Mouse (Mus musculus): Measurements from ENCODE around the gene Csk.
A peak's percentile ranks its signal among the peaks of the same experiment; 100 is the strongest.

Csk gene

DNA sequence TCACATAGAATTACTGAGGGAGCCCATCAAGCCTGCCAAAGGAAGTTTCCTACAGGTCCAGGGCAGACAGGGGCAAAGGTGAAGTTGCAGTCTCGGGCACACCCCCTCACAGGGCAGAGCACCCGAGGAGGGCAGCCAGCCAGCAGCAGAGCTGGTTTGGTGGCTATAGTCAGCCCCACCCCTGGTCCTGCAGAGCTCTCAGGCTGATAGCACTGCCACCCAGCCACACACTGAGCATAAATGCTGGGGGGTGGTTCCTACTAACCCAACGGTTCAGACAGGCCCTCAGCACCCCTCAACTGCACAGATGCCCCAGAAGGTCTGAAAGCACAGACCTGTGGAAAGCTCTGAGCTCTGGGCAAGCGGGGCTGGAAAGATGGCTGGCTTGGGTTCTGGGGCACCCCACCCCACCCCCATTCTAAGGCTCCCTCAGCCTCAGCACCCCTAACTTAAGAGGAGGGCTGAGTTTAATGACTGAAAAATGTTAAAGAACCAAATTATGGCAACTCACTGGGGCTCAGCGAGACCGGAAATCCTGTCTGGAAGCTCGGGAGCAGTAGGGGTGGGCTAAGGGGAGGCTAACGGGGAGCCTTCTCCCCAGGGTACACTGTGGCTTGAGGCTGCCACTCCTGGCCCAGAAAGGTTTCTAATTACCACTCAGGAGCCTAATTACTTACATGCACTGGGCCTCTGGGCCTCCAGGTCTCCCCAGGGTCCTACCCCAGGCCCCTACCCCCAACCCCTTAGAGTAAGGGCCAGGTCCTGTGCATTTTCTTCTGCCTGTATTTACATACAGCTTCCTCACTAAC, 14.6 kb downstream of the Csk start:
- DNase-seq (ENCODE audit: low read depth, low spot score) = no peak

DNA sequence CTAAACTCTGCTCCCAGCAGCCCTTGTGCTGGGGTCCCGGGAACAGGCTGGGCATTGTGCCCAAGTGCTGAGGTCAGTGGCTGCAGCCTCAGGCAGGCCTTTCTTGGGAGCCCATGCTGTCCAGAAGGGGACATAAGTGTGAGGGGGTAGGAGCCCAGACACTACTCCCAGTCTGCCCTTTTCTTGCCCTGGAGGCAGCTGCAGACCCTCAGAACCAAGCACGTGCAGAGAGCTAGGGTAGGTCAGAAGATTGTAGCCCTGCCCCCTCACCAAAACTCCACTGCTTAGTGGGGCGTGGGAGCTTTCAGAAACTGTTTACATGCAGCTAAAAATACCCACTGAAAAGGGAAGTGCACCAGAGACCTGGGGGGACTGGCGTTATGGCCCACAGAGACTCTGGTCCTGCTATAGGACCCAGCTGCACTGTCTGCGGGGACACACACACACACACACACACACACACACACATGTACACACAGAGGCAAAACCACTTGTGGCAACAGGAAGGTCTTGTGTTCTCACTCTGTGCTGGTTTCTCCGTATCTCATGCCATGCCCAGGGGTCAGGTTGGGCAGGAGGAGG, 15.6 kb downstream of the Csk start:
- no peak for DNase-seq (ENCODE audit: low read depth, low spot score)

DNA sequence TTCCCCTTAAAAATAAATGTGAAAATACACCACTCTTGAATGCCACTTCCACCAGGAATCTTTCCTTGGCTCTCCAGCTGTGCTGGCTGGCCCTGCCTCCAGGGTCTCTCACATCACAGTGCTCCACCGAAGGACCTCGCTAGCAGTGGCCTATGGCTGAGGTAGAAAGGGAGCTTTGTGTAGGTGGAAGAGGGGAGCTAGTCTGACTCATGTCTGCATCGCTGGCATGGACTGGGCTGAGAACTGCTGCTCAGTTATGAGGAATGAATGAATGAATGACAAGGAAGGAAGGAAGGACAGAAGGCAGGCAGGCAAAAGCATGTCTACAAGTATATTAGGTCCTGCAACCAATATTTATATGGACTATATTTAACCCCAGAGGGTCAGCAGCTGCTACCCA, 16.2 kb downstream of the Csk start:
- no peak for DNase-seq (ENCODE audit: low read depth, low spot score)

DNA sequence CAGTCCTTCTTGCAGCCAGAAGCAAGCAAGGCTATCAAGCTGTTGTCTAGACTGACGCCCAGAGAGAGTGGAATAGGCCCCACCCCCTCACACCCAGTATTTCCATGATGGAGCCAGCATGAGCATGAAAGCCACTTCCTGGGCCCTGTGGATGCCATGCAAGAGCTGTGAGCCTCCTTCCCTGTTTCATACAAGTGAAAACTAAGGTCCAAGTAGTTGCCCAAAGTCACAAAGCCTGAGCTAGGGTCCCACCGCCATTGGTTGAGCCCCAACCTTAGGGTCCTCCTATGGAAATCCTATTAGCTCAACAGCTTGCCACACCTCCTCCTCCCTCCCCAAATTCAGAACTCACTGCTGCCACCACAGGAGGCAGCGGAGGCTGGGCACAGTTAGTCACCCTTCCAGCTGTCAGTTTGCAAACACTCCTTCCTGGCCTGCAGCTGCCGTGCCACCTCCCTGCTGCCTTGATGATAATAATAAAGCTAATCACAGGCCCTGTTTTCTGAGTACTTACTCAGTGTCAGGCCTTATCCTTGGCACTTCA, 19.9 kb downstream of the Csk start:
- DNase-seq (ENCODE audit: low read depth, low spot score) = no peak

DNA sequence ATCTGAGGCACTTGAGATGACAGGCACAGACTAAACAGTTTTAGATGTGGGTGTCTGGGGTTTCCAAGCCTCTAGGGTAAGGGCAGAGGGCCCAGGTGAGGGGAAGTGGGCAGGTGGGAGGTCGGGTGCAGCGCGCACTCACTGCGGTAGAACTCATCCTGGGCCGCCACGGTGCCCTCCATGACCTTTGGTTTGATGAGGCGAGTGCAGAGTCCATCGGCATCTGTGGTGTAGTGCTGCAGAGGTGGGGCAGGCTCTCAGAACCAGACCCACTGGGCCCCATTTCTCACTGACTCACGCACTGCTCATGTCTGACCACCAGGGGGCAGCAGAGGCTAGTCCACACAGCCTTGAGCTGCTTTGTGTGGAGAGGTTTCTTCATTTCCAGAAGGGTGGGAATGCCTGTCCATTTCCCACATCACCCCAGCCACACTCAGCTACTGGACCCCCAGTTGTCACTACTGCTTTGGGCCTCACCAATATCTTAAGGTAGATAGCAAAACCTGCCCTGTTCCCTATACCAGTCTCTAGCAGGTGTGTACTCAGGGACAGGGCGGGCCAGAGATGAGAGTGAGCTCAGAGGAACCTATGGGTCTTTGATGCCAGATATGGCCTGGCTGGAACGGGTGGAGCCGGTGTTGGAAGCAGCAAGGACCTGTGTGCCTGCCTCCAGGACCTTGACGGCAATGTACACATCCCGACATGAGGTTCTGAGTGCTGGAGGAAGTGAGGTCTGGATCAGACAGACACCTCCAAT, 24.1 kb downstream of the Csk start:
- DNase-seq (ENCODE audit: low read depth, low spot score) = peak; percentile 73

DNA sequence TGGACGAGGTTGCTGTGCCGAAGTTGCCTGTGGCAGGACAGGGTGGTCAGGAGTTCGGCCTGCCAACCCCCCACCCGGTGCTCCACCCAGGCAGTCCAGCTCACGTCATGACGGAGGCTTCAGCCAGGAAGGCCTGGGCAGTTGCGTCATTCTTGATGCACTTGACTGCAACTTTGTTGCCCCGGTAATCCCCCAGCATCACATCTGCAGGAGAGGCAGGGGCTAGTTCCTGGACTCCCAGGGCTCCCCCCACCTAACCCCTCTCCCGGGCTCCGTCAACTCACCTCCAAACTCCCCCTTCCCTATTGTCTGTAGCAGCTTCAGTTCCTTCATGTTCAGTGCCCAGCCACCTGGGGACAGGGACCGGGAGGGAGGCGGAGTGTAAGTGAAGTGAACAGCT, 24.7 kb downstream of the Csk start:
- DNase-seq (ENCODE audit: low read depth, low spot score) = no peak

DNA sequence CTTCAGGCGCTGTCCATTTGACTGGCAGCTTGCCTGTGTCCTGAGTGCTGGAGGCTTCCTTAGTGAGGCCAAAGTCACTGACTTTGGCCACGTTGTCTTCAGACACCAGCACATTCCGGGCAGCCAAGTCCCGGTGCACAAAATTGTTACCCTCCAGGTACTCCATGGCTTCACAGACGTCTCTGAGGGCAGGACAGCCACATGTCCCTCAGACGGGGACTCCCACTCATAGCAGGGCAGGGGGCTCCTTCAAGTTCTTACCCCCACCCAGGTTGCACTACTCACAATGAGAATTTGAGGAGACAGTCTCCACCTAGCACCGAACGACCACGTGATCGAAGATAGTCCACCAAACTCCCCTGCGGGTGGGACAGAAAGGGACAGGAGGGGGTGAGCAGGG, 25.5 kb downstream of the Csk start:
- no peak for DNase-seq (ENCODE audit: low read depth, low spot score)

DNA sequence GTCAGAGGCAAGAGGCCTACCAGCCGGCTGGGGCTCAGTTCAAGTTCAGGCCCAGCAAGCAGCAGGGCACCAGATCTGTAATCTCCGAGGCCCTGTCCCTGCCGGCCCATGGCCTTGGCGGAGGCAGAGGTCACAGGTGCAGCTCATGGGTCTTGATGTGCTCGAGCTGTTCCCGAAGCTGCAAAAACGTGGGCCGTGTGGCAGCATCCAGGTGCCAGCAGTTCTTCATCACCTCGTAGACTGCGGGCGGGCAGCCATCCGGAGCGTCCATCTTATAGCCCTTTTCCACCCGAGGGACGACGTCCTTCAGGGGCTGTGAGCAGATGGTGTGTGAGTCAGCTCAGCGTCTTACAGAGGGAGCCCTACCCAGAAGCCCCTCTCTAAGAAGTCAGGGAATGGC, 26.2 kb downstream of the Csk start:
- no peak for DNase-seq (ENCODE audit: low read depth, low spot score)

DNA sequence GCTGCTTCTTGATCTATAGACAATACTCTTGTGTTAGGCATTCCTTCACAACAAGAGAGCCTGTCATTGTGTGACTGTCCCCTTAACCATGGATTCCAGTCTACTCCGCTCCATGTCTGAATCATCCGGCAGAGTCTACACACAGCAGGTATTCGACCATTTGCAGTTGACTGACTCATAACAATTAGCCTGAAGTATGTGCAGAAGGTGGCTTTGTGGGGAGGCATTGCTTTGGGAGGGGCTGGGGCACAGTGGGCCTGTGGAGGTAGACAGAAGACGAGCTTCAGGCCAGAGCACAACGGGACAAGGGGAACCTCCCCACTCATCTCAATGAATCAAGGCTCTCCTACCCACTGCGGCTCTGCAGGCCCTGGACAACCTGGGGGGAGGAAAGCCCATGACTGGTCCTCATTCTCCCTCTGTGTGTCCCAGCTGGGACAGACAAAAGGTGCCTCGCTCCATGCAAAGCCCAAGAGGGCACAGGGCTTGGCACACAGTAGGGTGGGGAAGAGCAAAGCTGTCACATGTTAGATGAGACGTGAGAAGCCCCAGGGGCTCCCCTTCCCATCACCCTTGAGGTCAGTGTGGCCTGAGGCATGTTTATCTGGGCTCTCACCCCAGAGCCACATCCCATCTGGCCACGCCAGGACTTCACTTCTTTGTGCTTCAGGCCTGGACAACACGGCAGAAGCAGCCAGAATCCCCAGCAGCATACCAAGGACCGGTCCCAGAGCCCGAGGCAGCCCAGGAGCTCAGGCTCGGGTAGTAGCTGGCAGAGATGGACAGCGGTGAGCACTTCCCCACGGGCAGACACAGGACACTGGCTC, 27.5 kb downstream of the Csk start:
- DNase-seq (ENCODE audit: low read depth, low spot score) = no peak

DNA sequence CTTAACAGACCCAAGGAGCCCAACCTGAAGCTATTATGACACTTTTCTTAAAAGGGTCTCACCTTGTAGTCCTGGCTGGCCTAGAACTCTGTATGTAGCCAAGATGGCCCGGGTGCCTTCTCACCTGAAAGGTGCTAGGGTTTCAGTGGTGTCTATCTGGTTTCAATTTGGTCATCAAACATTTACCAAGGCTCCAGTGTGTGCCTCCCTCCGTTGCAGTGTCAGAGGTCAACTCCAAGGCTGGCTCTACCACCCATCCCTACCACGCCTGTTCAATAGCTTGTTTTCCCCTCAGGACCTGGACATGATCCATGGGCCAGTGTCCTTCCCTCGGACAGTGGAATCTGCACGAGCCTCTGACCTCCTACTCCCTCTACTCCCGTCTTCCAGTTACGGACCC, 29.1 kb downstream of the Csk start:
- DNase-seq (ENCODE audit: low read depth, low spot score) = no peak

DNA sequence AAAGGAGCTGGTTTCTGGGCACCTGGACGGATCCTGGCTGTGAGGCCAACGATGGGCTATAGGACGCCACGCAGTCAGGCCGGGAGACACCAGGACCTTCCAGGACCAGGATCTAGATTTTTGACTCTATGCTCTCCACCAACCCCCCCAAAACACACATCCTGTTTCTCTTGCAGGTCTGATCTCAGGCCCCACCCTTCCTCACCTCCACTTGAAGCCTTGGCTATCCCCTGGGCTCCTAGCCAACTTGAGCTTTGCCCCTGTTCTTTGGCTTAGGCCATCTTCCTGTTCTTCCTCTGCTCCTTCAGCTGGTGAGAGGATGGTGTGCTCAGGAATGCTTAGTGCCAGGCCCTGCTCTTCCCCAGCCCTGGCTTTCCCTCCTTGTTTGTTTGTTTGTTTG, 32.8 kb downstream of the Csk start, which contains the start of gene Lman1l:
TSS of gene Lman1l (minus strand) at position 101 of the 400 bp plus-strand sequence.
- DNase-seq (ENCODE audit: low read depth, low spot score) = no peak

DNA sequence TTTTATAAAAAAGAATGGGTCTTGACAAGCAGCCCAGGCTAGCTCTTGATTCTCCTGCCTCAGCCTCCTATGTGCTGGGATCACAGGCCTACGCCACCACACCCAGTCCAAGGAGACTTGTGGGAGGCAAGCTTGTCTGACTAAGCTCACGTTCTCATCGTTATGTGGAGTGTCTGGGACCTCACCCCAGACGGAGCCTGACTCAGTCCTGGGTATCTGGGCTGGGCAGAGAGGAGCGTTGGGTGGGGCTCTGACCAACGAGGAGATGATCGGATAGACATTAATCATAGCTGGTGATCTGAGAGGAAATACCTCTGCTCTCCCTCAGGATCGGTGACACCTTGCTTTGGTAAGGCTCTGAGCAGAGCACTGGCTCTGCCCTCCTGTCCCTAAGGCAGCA, 34.6 kb downstream of the Csk start:
- no peak for DNase-seq (ENCODE audit: low read depth, low spot score)

DNA sequence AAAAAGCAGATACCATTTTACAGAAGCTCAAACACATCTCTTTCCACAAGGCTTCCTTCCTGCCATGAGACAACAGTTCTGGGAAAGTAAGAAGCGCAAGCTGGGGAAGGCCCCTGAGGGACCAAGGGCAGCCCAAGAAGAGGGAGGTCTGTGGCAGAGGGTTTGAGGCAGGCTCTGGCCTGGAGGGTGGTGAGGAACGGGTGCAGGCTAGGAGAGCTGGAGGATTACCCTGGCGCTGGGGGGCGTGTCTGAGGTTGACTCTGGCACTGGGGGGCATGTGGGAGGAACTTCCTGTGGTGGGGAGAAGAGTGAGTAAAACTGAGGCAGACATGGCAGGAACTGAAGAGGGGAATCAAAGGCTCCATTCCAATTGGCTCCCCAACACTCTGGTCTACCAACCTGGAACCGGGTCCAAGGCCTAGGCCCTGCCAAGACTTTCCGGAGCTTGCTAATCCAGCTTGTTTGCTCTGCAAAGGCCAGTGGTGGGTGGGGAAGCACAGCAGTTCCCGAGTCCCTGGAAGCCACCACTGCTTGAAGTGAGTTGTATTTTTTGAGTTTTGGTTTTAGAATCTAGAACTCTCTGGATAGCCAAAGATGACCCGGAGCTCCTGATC, 35.8 kb downstream of the Csk start:
- no peak for DNase-seq (ENCODE audit: low read depth, low spot score)

DNA sequence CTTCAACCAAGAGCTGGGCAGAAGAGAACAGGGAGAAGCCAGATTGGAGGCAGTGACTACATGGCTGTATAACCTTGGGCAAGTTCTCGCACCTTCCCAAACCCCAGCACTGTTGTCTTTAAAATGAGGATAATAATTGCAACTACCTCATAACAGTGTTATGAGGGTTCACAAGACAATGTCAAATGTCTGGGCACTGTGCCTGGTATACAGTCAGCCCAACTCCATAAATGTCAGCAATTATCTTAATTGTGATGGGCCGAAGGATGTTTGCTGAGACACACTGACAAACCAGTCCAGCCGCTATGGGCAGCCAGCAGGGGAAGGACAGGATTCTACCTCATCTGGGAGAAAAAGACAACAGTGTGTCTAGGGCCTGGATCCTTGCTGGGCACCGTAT, 38.6 kb downstream of the Csk start:
- no peak for DNase-seq (ENCODE audit: low read depth, low spot score)

DNA sequence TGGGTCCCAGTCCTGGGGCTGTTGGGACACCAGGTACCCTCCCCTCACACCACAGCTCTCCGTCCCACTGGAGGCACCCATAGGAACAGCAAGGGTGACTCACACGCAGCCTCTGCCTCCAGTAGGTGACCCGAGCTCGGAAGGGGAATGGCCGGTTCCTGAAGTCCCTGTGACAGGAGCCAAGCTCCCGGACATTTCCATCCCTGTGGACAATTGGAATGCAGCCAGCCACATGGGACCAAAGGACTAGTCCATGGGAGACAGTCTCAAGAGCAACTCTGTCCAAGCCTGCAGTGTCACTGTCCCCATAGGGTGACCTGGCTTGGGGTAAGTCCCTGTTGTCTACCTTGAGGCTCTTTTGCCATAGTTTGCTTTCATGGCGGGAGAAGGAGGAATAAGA, 39.5 kb downstream of the Csk start:
- no peak for DNase-seq (ENCODE audit: low read depth, low spot score)

DNA sequence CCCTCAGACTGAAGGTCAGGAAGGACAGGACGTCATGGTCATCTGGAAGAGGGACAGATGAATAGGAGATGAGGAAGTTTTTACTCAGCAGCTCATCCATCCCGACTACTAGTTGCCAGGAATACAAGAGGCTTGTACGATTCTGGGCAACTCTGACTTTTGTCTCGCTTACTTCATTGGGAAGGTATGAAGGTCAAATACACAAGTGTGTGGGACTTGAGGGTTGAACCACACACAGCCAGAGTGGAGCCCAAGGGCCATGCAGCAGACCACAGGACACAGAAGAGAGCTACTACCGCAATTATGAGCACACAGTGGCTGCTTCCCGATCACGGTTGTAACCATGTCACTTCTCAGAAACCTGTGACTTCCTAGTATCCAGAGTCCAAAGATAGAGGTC, 40.8 kb downstream of the Csk start:
- no peak for DNase-seq (ENCODE audit: low read depth, low spot score)

DNA sequence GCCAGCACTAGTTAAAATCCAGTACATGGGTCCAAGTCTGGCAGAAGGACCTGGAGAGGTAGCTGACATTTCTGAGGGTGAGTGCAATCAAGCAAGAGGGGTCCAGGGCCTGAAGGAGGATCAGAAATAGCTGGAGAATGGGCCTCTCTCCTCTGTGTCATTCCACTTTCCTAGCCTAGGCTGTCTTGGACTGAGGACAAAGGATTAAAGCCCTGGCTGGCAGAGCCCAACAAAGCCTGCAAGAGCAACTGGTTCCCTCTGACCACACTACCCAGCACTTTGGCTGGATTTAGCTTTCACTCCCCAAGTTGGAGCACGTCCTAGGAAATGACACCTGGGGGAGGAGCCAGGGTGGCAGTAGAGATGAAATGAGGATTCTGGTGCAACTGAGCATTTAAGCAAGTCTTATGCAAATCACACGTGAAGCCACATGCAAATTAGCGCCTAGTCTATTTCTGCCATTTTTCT, 43.0 kb downstream of the Csk start:
- DNase-seq (ENCODE audit: low read depth, low spot score) = no peak

DNA sequence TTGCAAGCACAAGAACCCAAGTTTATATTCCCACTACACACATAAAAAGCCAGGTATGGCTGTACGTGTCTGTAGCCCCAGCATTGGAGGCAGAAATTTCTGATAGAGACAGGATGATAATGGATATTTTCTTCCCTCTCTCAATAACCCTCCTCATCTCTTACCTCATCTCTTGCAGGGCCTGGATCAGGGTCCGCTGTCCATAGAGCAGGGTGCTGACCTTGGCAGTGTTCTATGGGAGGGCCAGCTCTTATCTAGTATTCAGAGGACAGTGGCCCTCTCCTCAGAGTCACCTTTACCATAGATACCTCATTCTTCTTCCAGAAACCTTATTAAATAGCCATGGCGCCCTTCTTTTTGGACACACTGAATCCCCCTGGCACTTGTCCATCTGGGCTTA, 43.6 kb downstream of the Csk start:
- DNase-seq (ENCODE audit: low read depth, low spot score) = no peak

DNA sequence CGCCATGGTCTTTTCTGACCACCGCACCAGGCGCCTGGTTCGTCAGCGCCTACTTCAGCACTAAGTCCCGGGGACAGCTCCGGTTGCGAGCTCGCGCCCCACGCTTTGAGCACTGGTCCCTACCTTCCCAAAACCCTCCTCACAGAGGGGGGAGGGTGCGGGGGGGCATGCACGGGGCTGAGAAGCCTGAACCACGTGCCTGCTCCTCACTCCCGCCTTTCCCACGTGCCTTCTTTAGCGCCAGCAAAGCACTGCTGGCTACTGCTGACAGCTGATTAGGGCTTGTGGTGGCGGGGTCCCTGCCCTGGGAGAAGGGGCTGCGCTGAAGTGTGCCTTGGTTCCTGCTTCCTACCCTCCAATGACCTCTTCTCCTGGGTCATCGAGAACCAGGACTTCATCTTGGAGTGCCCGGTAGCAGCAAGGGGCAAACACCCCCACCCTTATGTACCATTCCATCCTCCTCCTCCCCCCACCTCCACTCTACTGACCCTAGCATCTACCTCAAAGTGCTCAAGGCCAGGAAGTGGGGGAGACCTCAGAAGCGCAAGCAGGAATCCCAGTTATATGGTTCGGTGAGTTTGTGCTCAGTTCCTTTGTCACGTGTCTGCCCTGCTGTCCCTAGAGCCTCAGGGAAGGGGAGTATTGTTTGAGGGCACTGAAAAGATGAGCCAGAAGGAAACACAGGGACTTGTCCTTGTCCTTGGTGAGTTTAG, 47.1 kb downstream of the Csk start, which contains the start of gene Cplx3:
TSS of gene Cplx3 (minus strand) at position 143 of the 713 bp plus-strand sequence.
- peak; percentile 62 for DNase-seq (ENCODE audit: low read depth, low spot score)

DNA sequence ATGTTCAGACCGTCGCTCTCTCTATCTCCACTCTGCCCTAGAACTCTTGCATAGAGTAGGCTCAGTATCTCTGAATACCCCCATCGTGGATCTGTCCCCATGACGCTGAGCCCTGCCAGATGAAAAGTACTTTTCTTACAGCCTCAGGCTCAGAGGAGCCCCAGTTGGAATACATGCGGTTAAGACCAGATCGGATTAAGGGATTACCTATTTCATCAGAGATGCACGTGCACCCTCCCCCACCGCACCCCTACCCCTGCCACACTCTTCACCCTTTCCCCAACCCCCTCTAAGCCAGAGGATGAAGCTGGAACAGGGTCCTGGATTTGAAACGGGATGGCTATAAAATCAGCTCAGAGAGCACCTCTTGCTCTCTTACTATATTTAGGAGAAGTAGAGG, 47.9 kb downstream of the Csk start:
- peak; percentile 74 for DNase-seq (ENCODE audit: low read depth, low spot score)

Measured in retina, postnatal 7 days (tissue).